Mouse (Mus musculus): Measurements from ENCODE around the gene Phf2. TPM values are rescaled to one million over a fixed set of nuclear protein-coding genes. Genes with fewer than 3 reads are reported as not detected.

Gene Phf2
- polyA plus RNA-seq, 1 experiment from 2014 or later, result 14.3 TPM

DNA sequence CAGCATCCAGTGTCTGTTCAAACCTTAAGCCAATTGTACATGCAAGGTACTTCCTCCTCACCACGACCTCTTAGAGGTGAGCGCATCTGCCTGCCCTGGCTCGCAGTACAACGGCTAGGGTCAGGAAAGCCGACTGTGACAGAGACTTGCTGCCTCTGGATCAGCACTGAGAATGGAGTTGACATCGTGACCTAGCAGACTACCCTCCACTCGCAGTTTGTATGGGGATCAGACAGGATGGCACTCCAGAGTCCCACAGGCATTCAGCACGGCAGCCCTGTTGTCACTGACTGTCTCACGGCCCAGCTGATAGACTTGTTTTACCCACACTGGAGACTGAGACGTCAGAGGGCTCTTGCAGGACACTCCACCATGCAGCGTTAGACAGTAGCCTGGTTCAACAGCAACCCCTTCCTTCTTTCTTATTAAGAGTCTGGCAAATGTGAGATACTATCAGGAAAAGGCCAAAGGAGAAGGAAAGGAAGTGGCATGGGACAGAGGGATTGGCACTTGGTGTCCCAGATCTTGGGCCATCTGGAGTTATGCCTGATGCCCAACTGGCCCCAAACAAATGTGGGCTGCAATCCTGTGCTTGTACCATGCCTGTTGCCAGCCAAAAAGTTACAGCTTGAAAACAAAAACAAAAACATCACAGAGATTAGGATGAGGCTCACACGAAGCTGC lies 6.1 kb downstream of the Phf2 start:
- Histone ChIP-seq H3K9ac (replicated peaks; ENCODE audit: low read length) (no peak overlapping the region), H3K36me3 (ENCODE audit: control insufficient read depth, insufficient read depth, low read length) (no peaks in the 10 kb centered on the region), H3K4me1 (ENCODE audit: control insufficient read depth, insufficient read depth, low read length) (peaks cover 21% of the 10 kb centered on the region), H3K9me3 (ENCODE audit: control insufficient read depth, low read length) (no peaks in the 10 kb centered on the region), H3K27me3 (ENCODE audit: control insufficient read depth, insufficient read depth, low read length) (no peaks in the 10 kb centered on the region), H3K4me3 (replicated peaks; ENCODE audit: low read depth, low read length) (no peak overlapping the region), H3K4me2 (ENCODE audit: low read length) (no peak overlapping the region), H3K27ac (replicated peaks; ENCODE audit: low read depth, low read length) (no peak overlapping the region)
- WGBS, result 73% methylated on average over 12 of the region's 12 CpGs
- DNase-seq, result no peak
- ATAC-seq (ENCODE audit: low FRiP score, low TSS enrichment), result no peak

DNA sequence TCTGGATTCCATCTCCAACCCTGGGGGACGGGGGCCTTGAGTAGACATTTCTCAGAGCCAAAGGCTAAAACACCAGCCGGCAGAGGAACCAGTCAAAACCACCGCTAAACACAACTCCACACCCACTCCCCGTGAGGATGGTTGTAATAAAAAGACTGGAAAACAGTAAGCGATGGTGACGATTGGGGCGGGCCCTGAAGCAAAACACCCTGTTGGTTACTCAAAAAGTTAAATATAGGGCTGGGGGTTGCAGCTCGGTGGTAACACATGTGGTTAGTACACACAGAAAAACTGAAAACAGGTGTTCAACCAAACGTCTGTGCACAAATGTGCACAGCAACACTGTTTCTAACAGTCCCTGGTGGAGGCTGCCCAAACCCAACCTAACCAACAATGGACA lies 7.4 kb downstream of the Phf2 start:
- H3K27me3 ChIP-seq (ENCODE audit: control insufficient read depth, insufficient read depth, low read length), result no peaks in the 10 kb centered on the region
- no peak overlapping the region for H3K9ac ChIP-seq (replicated peaks; ENCODE audit: low read length)
- peaks cover 17% of the 10 kb centered on the region for H3K4me1 ChIP-seq (ENCODE audit: control insufficient read depth, insufficient read depth, low read length)
- 0 out of 2 replicates have a peak overlapping the region, but pooled peaks have one; percentile 5 for H3K27ac ChIP-seq (replicated peaks; ENCODE audit: low read depth, low read length)
- DNase-seq (no peak), ATAC-seq (ENCODE audit: low FRiP score, low TSS enrichment) (no peak)
- no peak overlapping the region for H3K4me3 ChIP-seq (replicated peaks; ENCODE audit: low read depth, low read length)
- no peaks in the 10 kb centered on the region for H3K36me3 ChIP-seq (ENCODE audit: control insufficient read depth, insufficient read depth, low read length)
- no peaks in the 10 kb centered on the region for H3K9me3 ChIP-seq (ENCODE audit: control insufficient read depth, low read length)
- WGBS, result 82% methylated on average over 9 of the region's 9 CpGs
- H3K4me2 ChIP-seq (ENCODE audit: low read length), result no peak overlapping the region

DNA sequence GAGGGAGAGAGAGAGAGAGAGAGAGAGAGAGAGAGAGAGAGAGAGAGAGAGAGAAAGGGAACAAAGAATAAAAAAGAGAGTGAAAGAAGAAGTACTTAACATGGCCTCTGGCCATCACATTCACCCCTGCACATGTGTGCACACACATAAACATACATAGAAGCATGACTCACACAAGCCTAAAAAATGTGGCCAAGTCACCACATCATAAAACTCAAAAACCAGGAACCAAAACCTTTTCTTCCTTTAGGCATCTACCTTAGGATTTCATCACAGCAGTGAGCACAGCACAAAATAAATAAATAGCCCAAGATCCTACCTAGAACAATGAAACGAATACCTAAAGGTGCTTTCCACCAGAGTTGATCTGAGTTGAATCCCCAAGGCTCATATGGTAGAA lies 9.0 kb downstream of the Phf2 start:
- H3K27ac ChIP-seq (replicated peaks; ENCODE audit: low read depth, low read length), result no peak overlapping the region
- no peak overlapping the region for H3K4me3 ChIP-seq (replicated peaks; ENCODE audit: low read depth, low read length)
- no peaks in the 10 kb centered on the region for H3K9me3 ChIP-seq (ENCODE audit: control insufficient read depth, low read length)
- peaks cover 28% of the 10 kb centered on the region for H3K4me1 ChIP-seq (ENCODE audit: control insufficient read depth, insufficient read depth, low read length)
- H3K27me3 ChIP-seq (ENCODE audit: control insufficient read depth, insufficient read depth, low read length), result no peaks in the 10 kb centered on the region
- DNase-seq (no peak), ATAC-seq (ENCODE audit: low FRiP score, low TSS enrichment) (no peak)
- H3K9ac ChIP-seq (replicated peaks; ENCODE audit: low read length), result no peak overlapping the region
- 91% methylated on average over 1 of the region's 1 CpGs for WGBS
- no peak overlapping the region for H3K4me2 ChIP-seq (ENCODE audit: low read length)
- no peaks in the 10 kb centered on the region for H3K36me3 ChIP-seq (ENCODE audit: control insufficient read depth, insufficient read depth, low read length)

DNA sequence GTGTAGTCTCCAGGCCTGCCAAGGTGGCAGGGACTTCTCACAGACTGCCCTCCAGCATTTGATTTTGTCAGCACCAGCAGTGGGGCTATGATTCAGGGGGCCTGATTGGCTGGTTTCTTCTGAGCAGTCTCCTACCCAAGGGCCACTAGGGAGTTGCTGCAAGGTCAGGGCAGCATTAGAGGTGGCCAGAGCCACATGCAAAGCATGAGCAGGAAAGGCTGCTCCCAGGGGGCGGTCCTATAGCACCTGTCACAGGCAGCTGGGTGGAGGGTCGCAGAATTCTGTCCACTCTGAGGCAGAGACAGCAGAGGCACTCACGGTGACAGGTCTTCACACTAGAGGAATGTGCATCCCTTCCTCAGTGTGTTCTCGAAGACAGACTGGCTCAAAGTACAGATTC lies 12.1 kb downstream of the Phf2 start:
- Histone ChIP-seq H3K9ac (replicated peaks; ENCODE audit: low read length) (no peak overlapping the region; the same call in 1 of the 2 replicates), H3K36me3 (ENCODE audit: control insufficient read depth, insufficient read depth, low read length) (no peaks in the 10 kb centered on the region), H3K4me1 (ENCODE audit: control insufficient read depth, insufficient read depth, low read length) (peaks cover 46% of the 10 kb centered on the region), H3K27me3 (ENCODE audit: control insufficient read depth, insufficient read depth, low read length) (no peaks in the 10 kb centered on the region), H3K4me3 (replicated peaks; ENCODE audit: low read depth, low read length) (no peak overlapping the region), H3K9me3 (ENCODE audit: control insufficient read depth, low read length) (no peaks in the 10 kb centered on the region), H3K27ac (replicated peaks; ENCODE audit: low read depth, low read length) (no peak overlapping the region), H3K4me2 (ENCODE audit: low read length) (no peak overlapping the region)
- WGBS, result 62% methylated on average over 4 of the region's 4 CpGs
- ATAC-seq (ENCODE audit: low FRiP score, low TSS enrichment), result no peak
- DNase-seq, result no peak

DNA sequence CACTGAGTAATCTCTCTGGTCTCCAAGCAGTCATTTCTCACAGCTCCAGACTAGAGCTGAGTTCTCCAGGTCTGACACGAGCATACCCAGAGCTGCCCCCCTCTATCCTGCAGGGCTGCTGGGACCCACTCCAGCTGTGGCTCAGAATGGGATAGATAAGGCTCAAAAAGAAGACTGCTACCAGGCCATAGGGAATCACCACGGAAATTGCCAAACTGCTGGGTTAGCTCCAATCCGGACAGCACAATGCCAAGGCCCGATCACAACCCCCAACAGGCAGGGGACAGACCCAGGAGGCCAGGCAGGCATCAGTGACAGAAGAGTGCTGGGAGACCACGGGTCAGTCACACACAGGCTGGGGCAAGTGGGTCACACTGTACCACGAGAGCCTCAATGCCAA lies 12.9 kb downstream of the Phf2 start:
- 55% methylated on average over 6 of the region's 6 CpGs for WGBS
- Histone ChIP-seq H3K9ac (replicated peaks; ENCODE audit: low read length) (no peak overlapping the region; the same call in 1 of the 2 replicates), H3K9me3 (ENCODE audit: control insufficient read depth, low read length) (no peaks in the 10 kb centered on the region), H3K27ac (replicated peaks; ENCODE audit: low read depth, low read length) (no peak overlapping the region), H3K36me3 (ENCODE audit: control insufficient read depth, insufficient read depth, low read length) (no peaks in the 10 kb centered on the region), H3K27me3 (ENCODE audit: control insufficient read depth, insufficient read depth, low read length) (no peaks in the 10 kb centered on the region), H3K4me3 (replicated peaks; ENCODE audit: low read depth, low read length) (no peak overlapping the region), H3K4me1 (ENCODE audit: control insufficient read depth, insufficient read depth, low read length) (peaks cover 53% of the 10 kb centered on the region), H3K4me2 (ENCODE audit: low read length) (no peak overlapping the region)
- DNase-seq (no peak), ATAC-seq (ENCODE audit: low FRiP score, low TSS enrichment) (no peak)

DNA sequence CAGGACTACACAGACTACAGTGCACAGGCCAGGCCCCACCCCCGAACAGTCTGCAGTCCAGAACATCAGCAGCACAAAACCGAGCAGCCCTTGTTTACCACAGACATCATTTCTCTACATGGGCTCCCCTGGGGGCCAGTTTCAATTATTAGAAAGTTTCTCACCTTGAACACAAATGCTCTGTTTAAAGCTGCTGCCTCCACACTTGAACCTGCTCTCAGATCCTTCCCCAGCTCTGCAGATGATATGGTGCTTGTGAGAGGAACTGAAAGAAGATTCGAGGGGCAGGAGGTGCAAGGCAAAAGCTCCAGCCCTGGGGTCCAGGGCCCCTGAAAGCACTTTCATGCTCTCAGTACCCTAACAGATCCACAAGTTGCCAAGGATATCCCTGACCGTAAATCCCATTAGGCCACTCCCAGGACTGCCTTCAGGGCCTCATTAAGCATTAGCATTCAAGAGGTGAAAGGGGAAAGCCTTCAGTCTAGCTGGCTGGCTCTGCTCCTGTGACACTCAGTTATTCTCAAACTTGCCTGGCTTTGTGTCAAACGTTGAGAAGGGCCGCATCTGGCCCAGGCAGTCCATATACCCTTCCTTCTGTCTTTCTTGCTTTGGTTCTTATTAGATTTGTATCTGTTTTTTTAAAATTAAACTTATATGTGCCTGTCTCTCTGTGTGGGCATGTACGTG lies 13.5 kb downstream of the Phf2 start:
- no peaks in the 10 kb centered on the region for H3K27me3 ChIP-seq (ENCODE audit: control insufficient read depth, insufficient read depth, low read length)
- peak; percentile 20 for DNase-seq
- H3K27ac ChIP-seq (replicated peaks; ENCODE audit: low read depth, low read length), result no peak overlapping the region
- no peaks in the 10 kb centered on the region for H3K36me3 ChIP-seq (ENCODE audit: control insufficient read depth, insufficient read depth, low read length)
- H3K4me1 ChIP-seq (ENCODE audit: control insufficient read depth, insufficient read depth, low read length), result peaks cover 57% of the 10 kb centered on the region
- 51% methylated on average over 7 of the region's 7 CpGs for WGBS
- ATAC-seq (ENCODE audit: low FRiP score, low TSS enrichment), result no peak
- no peak overlapping the region for H3K4me3 ChIP-seq (replicated peaks; ENCODE audit: low read depth, low read length)
- H3K9me3 ChIP-seq (ENCODE audit: control insufficient read depth, low read length), result no peaks in the 10 kb centered on the region
- no peak overlapping the region for H3K4me2 ChIP-seq (ENCODE audit: low read length)
- no peak overlapping the region; the same call in 1 of the 2 replicates for H3K9ac ChIP-seq (replicated peaks; ENCODE audit: low read length)

DNA sequence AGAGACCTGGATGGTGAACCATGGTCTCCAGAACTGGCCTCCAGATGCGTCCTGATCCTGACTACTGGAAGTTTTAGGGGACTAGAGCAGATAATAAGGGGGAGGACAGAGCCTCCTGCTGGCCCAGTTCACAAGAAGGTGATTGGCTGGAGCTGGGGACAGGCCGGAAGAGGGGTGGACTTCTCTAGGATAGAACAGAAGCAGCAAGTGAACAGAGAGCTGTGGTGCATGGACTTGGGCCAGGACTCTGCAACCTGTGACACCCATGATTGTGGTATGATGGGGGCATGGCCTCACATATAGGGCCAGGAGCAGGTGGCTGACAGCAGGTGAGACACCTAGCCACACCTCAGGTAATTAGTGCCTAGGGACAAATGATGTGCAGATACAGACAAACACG lies 17.0 kb downstream of the Phf2 start:
- peak overlapping the region; percentile 15; the same call in 1 of the 2 replicates for H3K27ac ChIP-seq (replicated peaks; ENCODE audit: low read depth, low read length)

DNA sequence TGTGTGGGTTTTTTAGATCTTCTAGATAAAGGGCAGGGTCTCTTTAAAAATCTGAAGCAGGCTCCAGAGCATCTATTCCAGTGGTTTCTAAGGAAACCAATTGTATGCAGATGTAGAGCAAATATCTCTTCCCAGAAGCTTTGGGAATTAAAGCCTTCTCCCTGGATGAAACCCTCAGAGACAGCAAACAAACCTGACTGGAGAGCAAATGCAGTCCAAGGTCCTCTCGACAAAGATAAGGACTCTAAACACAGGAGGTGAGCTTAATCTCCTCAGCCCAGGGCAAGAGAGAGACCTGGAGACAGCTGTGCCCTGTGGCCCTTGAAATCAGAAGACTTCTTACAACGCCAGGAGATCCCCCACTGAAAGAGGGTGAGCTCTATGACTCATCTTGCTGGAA lies 17.4 kb downstream of the Phf2 start:
- no peak overlapping the region for H3K9ac ChIP-seq (replicated peaks; ENCODE audit: low read length)
- H3K27ac ChIP-seq (replicated peaks; ENCODE audit: low read depth, low read length), result 0 out of 2 replicates have a peak overlapping the region, but pooled peaks have one; percentile 33
- no peaks in the 10 kb centered on the region for H3K36me3 ChIP-seq (ENCODE audit: control insufficient read depth, insufficient read depth, low read length)
- H3K4me2 ChIP-seq (ENCODE audit: low read length), result 0 out of 2 replicates have a peak overlapping the region, but pooled peaks have one; percentile 1
- WGBS, result 6% methylated on average over 2 of the region's 2 CpGs
- no peaks in the 10 kb centered on the region for H3K27me3 ChIP-seq (ENCODE audit: control insufficient read depth, insufficient read depth, low read length)
- DNase-seq (peak; percentile 50), ATAC-seq (ENCODE audit: low FRiP score, low TSS enrichment) (no peak)
- no peak overlapping the region for H3K4me3 ChIP-seq (replicated peaks; ENCODE audit: low read depth, low read length)
- H3K9me3 ChIP-seq (ENCODE audit: control insufficient read depth, low read length), result no peaks in the 10 kb centered on the region
- peaks cover 49% of the 10 kb centered on the region for H3K4me1 ChIP-seq (ENCODE audit: control insufficient read depth, insufficient read depth, low read length)

More for the DNA sequence above, 17.0 kb downstream of the Phf2 start:
- H3K9me3 ChIP-seq (ENCODE audit: control insufficient read depth, low read length), result no peaks in the 10 kb centered on the region
- H3K4me2 ChIP-seq (ENCODE audit: low read length), result no peak overlapping the region
- DNase-seq, result no peak
- no peaks in the 10 kb centered on the region for H3K27me3 ChIP-seq (ENCODE audit: control insufficient read depth, insufficient read depth, low read length)
- peaks cover 54% of the 10 kb centered on the region for H3K4me1 ChIP-seq (ENCODE audit: control insufficient read depth, insufficient read depth, low read length)
- no peak overlapping the region for H3K4me3 ChIP-seq (replicated peaks; ENCODE audit: low read depth, low read length)
- WGBS, result 55% methylated on average over 3 of the region's 3 CpGs
- H3K9ac ChIP-seq (replicated peaks; ENCODE audit: low read length), result no peak overlapping the region
- H3K36me3 ChIP-seq (ENCODE audit: control insufficient read depth, insufficient read depth, low read length), result no peaks in the 10 kb centered on the region
- no peak for ATAC-seq (ENCODE audit: low FRiP score, low TSS enrichment)

DNA sequence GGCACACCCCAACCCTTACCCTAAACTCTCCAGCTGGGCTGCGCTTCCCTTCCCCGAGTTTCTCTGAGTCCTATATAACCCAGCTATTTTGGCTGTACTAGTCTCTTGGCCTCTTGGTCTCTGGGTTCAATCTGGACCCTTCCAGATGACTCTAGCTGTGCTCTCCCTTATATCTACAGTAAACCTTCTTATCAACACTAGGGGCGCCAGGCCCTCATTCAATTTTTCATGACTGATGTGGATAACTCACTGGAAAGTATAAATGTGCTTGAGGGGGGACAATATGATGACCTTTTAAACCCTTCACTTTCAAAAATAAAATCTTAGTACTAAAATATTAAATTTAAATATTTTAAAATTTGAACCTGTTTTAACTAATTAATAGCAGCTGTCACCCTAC lies 18.1 kb downstream of the Phf2 start:
- DNase-seq (peak; percentile 54), ATAC-seq (ENCODE audit: low FRiP score, low TSS enrichment) (no peak)
- H3K9ac ChIP-seq (replicated peaks; ENCODE audit: low read length), result no peak overlapping the region
- no peak overlapping the region for H3K4me3 ChIP-seq (replicated peaks; ENCODE audit: low read depth, low read length)
- H3K4me1 ChIP-seq (ENCODE audit: control insufficient read depth, insufficient read depth, low read length), result peaks cover 43% of the 10 kb centered on the region
- no peaks in the 10 kb centered on the region for H3K27me3 ChIP-seq (ENCODE audit: control insufficient read depth, insufficient read depth, low read length)
- 71% methylated on average over 3 of the region's 3 CpGs for WGBS
- H3K4me2 ChIP-seq (ENCODE audit: low read length), result no peak overlapping the region
- no peaks in the 10 kb centered on the region for H3K9me3 ChIP-seq (ENCODE audit: control insufficient read depth, low read length)
- no peaks in the 10 kb centered on the region for H3K36me3 ChIP-seq (ENCODE audit: control insufficient read depth, insufficient read depth, low read length)
- no peak overlapping the region for H3K27ac ChIP-seq (replicated peaks; ENCODE audit: low read depth, low read length)

All from midbrain, embryonic 14.5 days (tissue).